Mouse (Mus musculus) right cerebral cortex, postnatal 36 days (tissue): ENCODE results near the gene Ryr1.
A peak's percentile ranks its signal among the peaks of the same experiment; 100 is the strongest.
"Not testable (repeated sequence)": the region's sequence is repeated elsewhere in the genome, so short reads cannot be mapped to it uniquely, and the experiment has no call there.

ENCODE experiments used
- DNase-seq, 2 experiments: peaks; one replicate each; pipeline ENCODE4 v3.0.0; 2022; ENCODE audit warnings: low spot score in 2 of 2, mixed read lengths in 1 of 2

Gene Ryr1

DNA sequence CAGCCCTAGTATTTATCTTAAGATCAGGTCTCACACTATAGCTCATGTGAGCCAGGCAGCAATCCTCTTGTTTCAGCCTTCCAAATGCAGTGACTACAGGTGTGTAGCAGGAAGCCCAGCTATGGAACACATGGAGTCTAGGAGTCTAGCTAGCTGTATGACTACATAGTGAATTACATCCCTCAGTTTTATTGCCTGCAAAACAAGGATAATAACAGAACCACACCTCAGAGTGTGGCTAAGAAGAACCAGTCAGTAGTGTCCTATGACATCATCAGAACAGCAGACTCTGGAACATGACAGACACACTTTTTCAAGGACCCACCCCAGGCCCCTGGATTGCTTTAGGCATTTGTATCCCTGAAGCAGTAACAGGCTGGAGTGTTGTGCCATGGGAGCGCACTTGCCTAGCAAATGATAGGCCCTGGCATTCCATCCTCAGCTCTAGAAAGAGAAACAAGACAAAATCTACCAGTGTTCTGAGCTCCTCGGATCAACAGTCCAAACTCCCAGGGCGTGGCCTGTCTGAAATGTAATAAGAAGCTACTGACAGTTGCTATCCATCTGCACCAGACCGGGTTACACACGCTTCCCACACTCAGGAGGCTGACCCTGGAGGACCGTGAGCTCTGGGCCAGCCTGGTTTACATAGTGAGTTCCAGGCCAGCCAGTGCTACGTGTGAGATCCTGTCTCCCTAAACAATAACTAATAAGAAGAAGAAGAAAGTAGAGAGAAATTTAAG, 21.8 kb upstream of the Ryr1 start:
- DNase-seq: no peak

GRCm38 (mm10) chr7:29144006-29144405, 19.0 kb upstream of the Ryr1 start:
- no peak for DNase-seq

DNA sequence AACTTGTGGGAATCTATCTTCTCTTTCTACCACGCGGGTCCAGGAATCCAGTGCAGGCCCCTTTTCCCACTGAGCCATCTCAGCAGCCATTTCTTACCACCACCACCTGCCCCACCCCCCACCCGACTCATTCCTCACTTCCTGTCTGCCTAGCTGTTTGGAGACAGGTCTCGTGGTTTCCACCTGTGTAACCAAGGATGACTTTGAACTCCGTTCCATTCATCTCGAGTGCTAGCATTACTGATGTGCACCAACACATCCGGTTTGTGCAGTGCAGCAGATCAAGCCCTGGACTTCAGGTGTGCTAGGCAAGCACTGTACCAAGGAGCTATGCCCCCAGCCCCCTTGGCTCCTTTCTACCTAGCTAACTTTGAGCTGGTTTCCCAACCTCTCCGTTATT, 16.4 kb upstream of the Ryr1 start:
- no peak for DNase-seq

GRCm38 (mm10) chr7:29139237-29139636, 14.3 kb upstream of the Ryr1 start:
- DNase-seq: not testable (repeated sequence)

GRCm38 (mm10) chr7:29137429-29137828, 12.4 kb upstream of the Ryr1 start:
- DNase-seq: no peak

GRCm38 (mm10) chr7:29134693-29135386, 9.9 kb upstream of the Ryr1 start, which contains the start of gene Rasgrp4:
Rasgrp4 (plus strand) TSS chr7:29134851.
- DNase-seq: no peak

GRCm38 (mm10) chr7:29134230-29134629, 9.3 kb upstream of the Ryr1 start:
- no peak for DNase-seq

DNA sequence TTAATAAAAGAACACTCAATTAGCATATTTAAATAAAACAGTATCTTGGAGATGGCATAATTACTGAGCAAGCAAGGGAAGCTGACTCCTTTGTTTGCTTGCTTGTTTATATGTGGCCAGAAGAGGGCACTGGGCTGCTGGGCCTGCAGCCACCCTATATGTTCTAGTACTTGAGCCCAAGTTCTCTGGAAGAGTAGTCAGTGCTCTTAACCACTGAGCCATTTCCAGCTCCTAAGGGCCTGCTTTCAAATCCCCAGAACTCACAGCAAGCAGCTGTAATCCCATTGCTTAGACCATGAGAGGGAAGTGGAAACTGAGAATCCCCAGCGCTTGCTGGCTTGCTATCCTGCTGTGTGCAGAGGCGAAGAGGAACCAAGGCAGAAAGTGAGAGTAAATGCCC, 3.7 kb upstream of the Ryr1 start:
- DNase-seq: no peak

DNA sequence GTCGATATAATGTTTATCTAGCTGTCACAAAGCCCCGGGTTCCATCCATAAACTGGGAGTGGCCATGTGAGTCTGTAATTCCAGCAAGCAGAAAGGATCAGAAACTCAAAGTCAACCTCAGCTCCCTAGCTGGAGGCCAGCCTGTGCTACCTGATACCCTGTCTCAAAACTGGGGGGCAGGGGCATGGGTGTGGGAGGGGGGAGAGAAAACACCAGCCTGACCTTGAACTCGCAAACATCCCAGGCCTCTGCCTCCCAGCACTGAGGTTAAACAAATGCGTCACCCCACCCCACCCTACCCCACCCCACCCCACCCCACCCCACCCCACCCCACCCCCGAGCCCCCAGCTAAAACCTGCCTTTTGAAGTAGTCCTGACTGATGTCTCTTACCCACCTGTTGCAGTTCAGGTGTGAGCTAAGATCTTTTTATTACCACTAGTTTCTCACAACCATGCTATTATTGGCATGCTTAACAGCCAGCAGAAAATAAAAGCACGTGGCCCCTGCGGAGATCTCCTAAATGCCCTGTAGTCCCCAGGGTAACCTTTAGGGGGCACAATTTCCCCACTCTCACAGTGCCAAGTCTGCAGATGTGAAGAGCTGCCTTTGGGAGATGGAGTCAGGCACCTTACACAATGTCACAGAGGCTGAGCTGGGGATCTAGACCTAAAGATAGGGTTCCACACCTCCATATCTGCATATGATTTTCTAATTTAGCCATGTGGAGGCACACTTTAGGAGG, 1.4 kb upstream of the Ryr1 start:
- no peak for DNase-seq

GRCm38 (mm10) chr7:29123531-29124358, 1.2 kb downstream of the Ryr1 start:
- no peak for DNase-seq

DNA sequence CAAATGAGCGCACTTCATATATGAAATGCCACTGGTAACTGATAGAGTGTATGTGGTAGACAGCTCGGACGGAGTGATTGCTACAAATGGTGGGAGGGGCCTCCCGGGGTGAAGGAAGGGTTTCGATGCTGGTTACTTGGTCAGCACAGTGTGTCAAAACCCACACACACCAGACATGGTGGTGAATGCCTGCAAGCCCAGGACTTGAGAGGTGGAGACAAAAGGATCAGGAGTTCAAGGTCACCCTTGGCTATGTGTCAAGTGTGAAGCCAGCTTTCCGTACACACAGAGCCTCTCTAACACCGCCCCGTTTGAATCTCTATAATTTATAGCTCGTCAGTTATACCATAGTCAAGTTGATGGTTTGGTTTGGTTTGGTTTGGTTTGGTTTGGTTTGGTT, 2.2 kb downstream of the Ryr1 start:
- no peak for DNase-seq

- no peak for DNase-seq
Measured at GRCm38 (mm10) chr7:29119526-29119925, 5.5 kb downstream of the Ryr1 start.

GRCm38 (mm10) chr7:29118142-29118851, 6.7 kb downstream of the Ryr1 start:
- DNase-seq: no peak

DNA sequence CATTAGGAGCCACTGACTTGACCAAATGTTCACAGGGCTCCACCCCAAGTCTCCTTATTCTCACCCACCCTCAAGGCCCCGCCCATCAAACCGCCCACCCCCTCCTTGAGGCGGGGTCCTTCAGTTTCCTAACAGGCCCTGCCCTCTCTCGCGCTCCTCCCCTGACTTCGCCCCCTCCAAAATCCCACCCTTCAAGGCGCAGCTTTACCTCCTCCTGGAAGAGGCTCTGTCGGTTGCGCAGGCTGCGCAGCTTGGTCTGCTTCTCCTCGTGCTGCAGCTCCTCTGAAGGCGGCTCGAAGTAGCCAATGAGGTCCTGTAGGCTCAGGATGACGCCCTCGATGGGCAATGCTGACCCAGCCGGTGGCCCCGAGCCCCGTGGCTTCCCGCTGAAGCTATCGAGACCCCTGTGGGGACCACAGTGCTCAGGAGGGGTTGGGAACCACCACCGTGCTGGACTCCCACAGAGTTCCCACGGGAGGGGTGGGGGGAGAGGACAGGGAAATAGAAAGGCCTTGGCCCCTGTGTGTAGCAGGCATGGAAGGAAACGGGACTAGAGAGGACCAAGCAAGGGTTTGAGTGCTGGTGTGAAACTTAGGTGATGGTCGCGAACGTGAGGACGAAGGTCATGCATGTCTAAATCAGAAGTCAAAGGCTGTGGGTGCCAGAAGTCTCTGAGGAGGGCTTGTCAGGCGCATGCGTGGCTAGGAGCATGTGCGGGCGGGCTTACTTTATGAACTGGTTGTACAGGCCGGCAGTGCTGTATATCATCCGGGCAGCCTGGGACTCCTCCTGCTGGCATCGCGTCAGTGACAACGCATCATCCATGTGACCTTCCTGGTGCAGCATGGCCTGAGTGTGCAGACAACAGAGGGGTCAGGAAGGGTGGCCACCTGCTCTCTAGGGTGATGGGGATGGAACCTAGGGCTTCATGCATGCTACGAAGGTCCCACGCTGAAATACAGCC, 15.7 kb downstream of the Ryr1 start:
- DNase-seq: no peak

DNA sequence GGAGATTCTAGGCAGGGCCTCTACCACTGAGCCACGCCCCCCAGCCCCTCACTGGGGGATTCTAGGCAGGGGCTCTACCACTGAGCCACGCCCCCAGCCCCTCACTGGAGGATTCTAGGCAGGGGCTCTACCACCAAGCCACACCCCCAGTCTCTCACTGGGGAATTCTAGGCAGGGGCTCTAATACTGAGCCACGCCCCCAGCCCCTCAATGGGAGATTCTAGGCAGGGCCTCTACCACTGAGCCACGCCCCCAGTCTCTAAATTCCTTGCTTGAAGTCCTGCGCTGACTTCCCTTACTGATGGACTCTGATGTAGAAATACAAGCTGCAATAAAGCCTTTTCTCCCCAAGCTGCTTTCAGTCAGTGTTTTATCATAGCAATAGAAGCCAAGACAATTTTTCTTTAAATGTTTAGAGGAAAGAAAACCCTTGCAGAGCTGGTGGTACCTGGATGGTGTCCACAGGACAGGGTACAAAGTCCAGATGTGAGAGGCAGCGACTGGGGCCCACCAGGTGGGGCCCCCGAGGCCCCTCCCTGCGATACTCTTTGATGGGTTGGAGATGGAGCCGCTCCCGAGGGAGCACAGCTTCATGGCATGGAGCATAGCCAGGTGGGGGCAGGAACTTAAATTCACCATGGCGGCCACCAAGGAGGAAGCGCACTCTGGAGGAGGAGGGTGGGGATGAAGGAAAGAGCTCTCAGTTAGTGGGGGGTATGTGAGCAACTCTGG, 23.5 kb downstream of the Ryr1 start:
- no peak for DNase-seq

DNA sequence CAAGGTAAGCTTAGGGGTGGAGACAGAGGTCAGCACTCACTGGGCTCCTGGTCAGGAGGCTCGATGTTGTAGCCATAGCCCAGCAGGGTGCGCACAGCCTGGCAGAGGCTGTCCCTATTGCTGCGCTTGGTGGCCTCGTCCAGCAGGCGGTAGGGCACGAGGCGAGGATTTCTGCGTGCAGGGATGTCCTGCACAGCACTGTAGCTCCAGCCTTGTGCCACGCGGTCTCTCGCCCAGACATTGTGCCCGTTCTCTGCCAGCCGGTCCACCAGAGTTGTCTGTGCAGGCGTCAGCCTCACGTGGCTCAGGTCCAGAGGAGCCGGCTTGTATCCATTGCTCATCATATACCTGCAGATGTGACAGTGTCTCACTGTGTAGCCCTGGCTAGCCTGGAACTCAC, 27.8 kb downstream of the Ryr1 start:
- no peak for DNase-seq

DNA sequence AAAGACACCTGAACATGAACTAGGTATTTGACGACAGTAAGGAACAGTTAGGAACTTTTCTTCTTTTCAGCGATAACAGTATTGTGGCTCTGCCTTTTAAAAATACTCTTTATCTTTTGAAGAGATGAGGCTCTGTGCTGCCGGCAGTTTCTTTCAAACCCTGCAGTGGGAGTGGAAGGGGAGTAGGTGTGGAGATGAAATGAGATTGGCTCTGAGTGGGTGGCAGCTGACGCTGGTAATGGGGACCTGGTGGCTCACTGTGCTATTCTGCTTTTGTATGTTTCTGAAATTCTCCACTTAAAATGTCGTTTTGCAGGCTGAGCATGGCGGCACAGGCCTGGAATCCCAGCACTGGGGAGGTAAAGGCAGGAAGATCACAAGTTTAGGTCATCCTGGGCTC, 36.2 kb downstream of the Ryr1 start:
- DNase-seq: peak; percentile 55 to 78

GRCm38 (mm10) chr7:29086902-29087301, 38.1 kb downstream of the Ryr1 start:
- no peak for DNase-seq

GRCm38 (mm10) chr7:29085981-29086380, 39.0 kb downstream of the Ryr1 start:
- DNase-seq: no peak
